Mouse (Mus musculus): ENCODE measurements at regions not wholly inside any gene's neighbourhood (a gene's known extent, or its start where the extent isn't known, plus 50 kb on each side); places are given as distances from the start of the nearest gene placed in this dataset.
A peak's percentile ranks its signal among the peaks of the same experiment; 100 is the strongest.

GRCm38 (mm10) chr9:92865822-92866221 lies 323.8 kb downstream of the Plod2 start:
- ATAC-seq (ENCODE audit: low FRiP score, low TSS enrichment) (no peak), DNase-seq (ENCODE audit: low spot score) (no peak)
- no peaks in the 10 kb centered on the region for H3K27me3 ChIP-seq (ENCODE audit: control insufficient read depth, insufficient read depth, low read length)
- H3K4me2 ChIP-seq (replicated peaks; ENCODE audit: low read depth) = no peak overlapping the region
- H3K9ac ChIP-seq (ENCODE audit: low read length) = no peak overlapping the region
- TF ChIP-seq CTCF (IDR thresholded peaks at IDR 0.05; ENCODE audit: low read depth) (no peak), EP300 (optimal IDR thresholded peaks at IDR 0.05) (peak; percentile 30)
- WGBS = 53% methylated on average over 6 of the region's 6 CpGs
- no peaks in the 10 kb centered on the region for H3K4me1 ChIP-seq (replicated peaks; ENCODE audit: control insufficient read depth, insufficient read depth)
- no peak overlapping the region for H3K27ac ChIP-seq (replicated peaks)
- H3K36me3 ChIP-seq (ENCODE audit: control insufficient read depth, insufficient read depth, low read length) = no peaks in the 10 kb centered on the region
- no peak overlapping the region for H3K4me3 ChIP-seq (ENCODE audit: low read depth, low read length)
- no peaks in the 10 kb centered on the region for H3K9me3 ChIP-seq (ENCODE audit: control insufficient read depth, low read length)

- ATAC-seq (ENCODE audit: low FRiP score, low TSS enrichment) = no peak
- Histone ChIP-seq H3K27me3 (ENCODE audit: control insufficient read depth, insufficient read depth, low read length) (no peaks in the 10 kb centered on the region), H3K9ac (ENCODE audit: low read length) (no peak overlapping the region), H3K27ac (replicated peaks) (no peak overlapping the region), H3K9me3 (ENCODE audit: control insufficient read depth, low read length) (no peaks in the 10 kb centered on the region), H3K4me3 (ENCODE audit: low read depth, low read length) (no peak overlapping the region), H3K4me1 (replicated peaks; ENCODE audit: control insufficient read depth, insufficient read depth) (no peaks in the 10 kb centered on the region), H3K4me2 (replicated peaks; ENCODE audit: low read depth) (no peak overlapping the region), H3K36me3 (ENCODE audit: control insufficient read depth, insufficient read depth, low read length) (no peaks in the 10 kb centered on the region)
- TF ChIP-seq CTCF (IDR thresholded peaks at IDR 0.05; ENCODE audit: low read depth) (peak; percentile 89), EP300 (optimal IDR thresholded peaks at IDR 0.05) (no peak)
- WGBS = 35% methylated on average over 4 of the region's 4 CpGs
- DNase-seq (ENCODE audit: low spot score) = peak; percentile 37
Measured at GRCm38 (mm10) chr9:92878589-92878988, 336.6 kb downstream of the Plod2 start.

GRCm38 (mm10) chr9:92879812-92880211 lies 337.8 kb downstream of the Plod2 start:
- Histone ChIP-seq H3K27ac (replicated peaks) (no peak overlapping the region), H3K4me2 (replicated peaks; ENCODE audit: low read depth) (no peak overlapping the region), H3K27me3 (ENCODE audit: control insufficient read depth, insufficient read depth, low read length) (no peaks in the 10 kb centered on the region), H3K36me3 (ENCODE audit: control insufficient read depth, insufficient read depth, low read length) (no peaks in the 10 kb centered on the region), H3K4me3 (ENCODE audit: low read depth, low read length) (no peak overlapping the region), H3K9ac (ENCODE audit: low read length) (no peak overlapping the region), H3K4me1 (replicated peaks; ENCODE audit: control insufficient read depth, insufficient read depth) (no peaks in the 10 kb centered on the region), H3K9me3 (ENCODE audit: control insufficient read depth, low read length) (no peaks in the 10 kb centered on the region)
- TF ChIP-seq CTCF (IDR thresholded peaks at IDR 0.05; ENCODE audit: low read depth) = no peak
- TF ChIP-seq EP300 (optimal IDR thresholded peaks at IDR 0.05) = no peak
- WGBS = 59% methylated on average over 2 of the region's 2 CpGs
- DNase-seq (ENCODE audit: low spot score) = no peak
- no peak for ATAC-seq (ENCODE audit: low FRiP score, low TSS enrichment)

- no peaks in the 10 kb centered on the region for H3K27me3 ChIP-seq (ENCODE audit: control insufficient read depth, insufficient read depth, low read length)
- H3K9me3 ChIP-seq (ENCODE audit: control insufficient read depth, low read length) = no peaks in the 10 kb centered on the region
- ATAC-seq (ENCODE audit: low FRiP score, low TSS enrichment) = no peak
- no peak for DNase-seq (ENCODE audit: low spot score)
- H3K4me3 ChIP-seq (ENCODE audit: low read depth, low read length) = no peak overlapping the region
- H3K36me3 ChIP-seq (ENCODE audit: control insufficient read depth, insufficient read depth, low read length) = no peaks in the 10 kb centered on the region
- H3K4me1 ChIP-seq (replicated peaks; ENCODE audit: control insufficient read depth, insufficient read depth) = no peaks in the 10 kb centered on the region
- TF ChIP-seq EP300 (optimal IDR thresholded peaks at IDR 0.05) (no peak), CTCF (IDR thresholded peaks at IDR 0.05; ENCODE audit: low read depth) (no peak)
- no peak overlapping the region for H3K9ac ChIP-seq (ENCODE audit: low read length)
- no peak overlapping the region for H3K27ac ChIP-seq (replicated peaks)
- 70% methylated on average over 3 of the region's 3 CpGs for WGBS
- H3K4me2 ChIP-seq (replicated peaks; ENCODE audit: low read depth) = no peak overlapping the region
Measured at GRCm38 (mm10) chr9:92882251-92882832, 340.3 kb downstream of the Plod2 start.

GRCm38 (mm10) chr9:92890063-92890462 lies 348.0 kb downstream of the Plod2 start:
- H3K4me3 ChIP-seq (ENCODE audit: low read depth, low read length) = no peak overlapping the region
- TF ChIP-seq EP300 (optimal IDR thresholded peaks at IDR 0.05) (no peak), CTCF (IDR thresholded peaks at IDR 0.05; ENCODE audit: low read depth) (peak; percentile 47)
- no peaks in the 10 kb centered on the region for H3K36me3 ChIP-seq (ENCODE audit: control insufficient read depth, insufficient read depth, low read length)
- ATAC-seq (ENCODE audit: low FRiP score, low TSS enrichment) = no peak
- H3K4me1 ChIP-seq (replicated peaks; ENCODE audit: control insufficient read depth, insufficient read depth) = no peaks in the 10 kb centered on the region
- H3K9me3 ChIP-seq (ENCODE audit: control insufficient read depth, low read length) = no peaks in the 10 kb centered on the region
- no peaks in the 10 kb centered on the region for H3K27me3 ChIP-seq (ENCODE audit: control insufficient read depth, insufficient read depth, low read length)
- no peak overlapping the region for H3K9ac ChIP-seq (ENCODE audit: low read length)
- no peak overlapping the region for H3K4me2 ChIP-seq (replicated peaks; ENCODE audit: low read depth)
- DNase-seq (ENCODE audit: low spot score) = no peak
- H3K27ac ChIP-seq (replicated peaks) = no peak overlapping the region

GRCm38 (mm10) chr9:92899733-92900132 lies 357.7 kb downstream of the Plod2 start:
- Histone ChIP-seq H3K36me3 (ENCODE audit: control insufficient read depth, insufficient read depth, low read length) (no peaks in the 10 kb centered on the region), H3K9me3 (ENCODE audit: control insufficient read depth, low read length) (no peaks in the 10 kb centered on the region), H3K9ac (ENCODE audit: low read length) (no peak overlapping the region), H3K4me2 (replicated peaks; ENCODE audit: low read depth) (no peak overlapping the region), H3K27me3 (ENCODE audit: control insufficient read depth, insufficient read depth, low read length) (no peaks in the 10 kb centered on the region), H3K27ac (replicated peaks) (no peak overlapping the region), H3K4me1 (replicated peaks; ENCODE audit: control insufficient read depth, insufficient read depth) (no peaks in the 10 kb centered on the region), H3K4me3 (ENCODE audit: low read depth, low read length) (no peak overlapping the region)
- 51% methylated on average over 4 of the region's 4 CpGs for WGBS
- no peak for ATAC-seq (ENCODE audit: low FRiP score, low TSS enrichment)
- TF ChIP-seq EP300 (optimal IDR thresholded peaks at IDR 0.05) = no peak
- TF ChIP-seq CTCF (IDR thresholded peaks at IDR 0.05; ENCODE audit: low read depth) = no peak
- DNase-seq (ENCODE audit: low spot score) = no peak
